Mouse (Mus musculus): ENCODE results near the gene Arhgef7.

DNA sequence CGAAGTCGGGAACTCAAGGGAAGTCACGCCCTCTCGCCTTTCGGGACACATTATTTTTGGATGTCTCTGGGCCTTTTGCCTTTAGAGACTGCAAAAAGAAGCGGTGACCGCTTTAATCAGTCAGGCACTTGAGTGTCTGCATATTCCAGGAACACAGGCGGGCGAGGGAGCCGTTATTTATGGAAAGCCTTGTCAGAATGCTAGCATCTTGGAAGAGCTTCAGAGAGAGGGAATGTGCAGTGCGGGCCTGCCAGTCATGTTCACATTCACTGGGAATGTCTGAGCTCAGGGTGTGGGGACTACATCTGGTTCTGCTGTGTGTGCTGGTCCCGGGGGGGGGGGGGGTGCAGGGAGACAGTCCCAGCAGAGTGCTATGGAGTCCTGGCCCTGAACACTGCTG is 21.7 kb upstream of the Arhgef7 start:
- TF ChIP-seq CTCF (IDR thresholded peaks at IDR 0.05; ENCODE audit: low read depth, low read length): no peak
- TF ChIP-seq POLR2A (IDR thresholded peaks at IDR 0.05; ENCODE audit: insufficient read depth, low read length): no peak
